Mouse (Mus musculus) C2C12 (cell line): ENCODE measurements around the gene Insig1.

Source experiments
- CEBPB ChIP-seq: IDR thresholded peaks from one replicate; pipeline ENCODE4 v1.6.1; 2011; ENCODE audit warnings: low read depth, mild to moderate bottlenecking, control low read depth, moderate library complexity
- CTCF ChIP-seq: IDR thresholded peaks from one replicate; pipeline ENCODE4 v1.5.1; 2011; ENCODE audit not compliant: control insufficient read depth, insufficient read depth, insufficient read length
- FOSL1 ChIP-seq: IDR thresholded peaks from one replicate; pipeline ENCODE4 v1.8.0; 2011; ENCODE audit warnings: mild to moderate bottlenecking, low read length; ENCODE audit not compliant: poor library complexity, insufficient read depth, severe bottlenecking
- MAX ChIP-seq: IDR thresholded peaks from one replicate; pipeline ENCODE4 v1.6.1; 2011; ENCODE audit warnings: mild to moderate bottlenecking, control low read depth
- MYOD1 ChIP-seq: IDR thresholded peaks from one replicate; pipeline ENCODE4 v1.6.1; 2011; ENCODE audit warnings: low read depth; ENCODE audit not compliant: control insufficient read depth, insufficient read length
- MYOG ChIP-seq: IDR thresholded peaks from one replicate; pipeline ENCODE4 v1.6.1; 2011; ENCODE audit not compliant: control insufficient read depth, insufficient read length; ENCODE audit errors: extremely low read depth

GRCm38 (mm10) chr5:28036518-28036917 lies 34.6 kb upstream of the Insig1 start:
- TF ChIP-seq CTCF: no peak
- TF ChIP-seq MYOD1: no peak
- TF ChIP-seq FOSL1: no peak
- TF ChIP-seq MAX: no peak
- TF ChIP-seq MYOG: no peak
- TF ChIP-seq CEBPB: no peak
